Mouse (Mus musculus): Measurements from ENCODE around the gene 9530002B09Rik.

9530002B09Rik gene

GRCm38 (mm10) chr4:122688975-122689374 is at the start of gene 9530002B09Rik:
TSS of gene 9530002B09Rik (plus strand) at chr4:122689275.
- DNase-seq (ENCODE audit: low spot score in 2 of 2): no peak

Data from right cerebral cortex, postnatal 10 days (tissue).